Mouse (Mus musculus): ENCODE measurements around the gene Pla2g6.

GRCm38 (mm10) chr15:79244071-79244893, 83.9 kb downstream of the Pla2g6 start:
- no peak for TF ChIP-seq CTCF (IDR thresholded peaks at IDR 0.05; ENCODE audit: low read depth)
- TF ChIP-seq EP300 (IDR thresholded peaks at IDR 0.05; ENCODE audit: low read depth), result no peak

Measured in heart, postnatal 0 days (tissue).